Mouse (Mus musculus): ENCODE results near the gene Eng.

GRCm38 (mm10) chr2:32699680-32700079 lies 53.3 kb downstream of the Eng start:
- TF ChIP-seq POLR2A (IDR thresholded peaks at IDR 0.05; ENCODE audit: borderline replicate concordance, control insufficient read depth, low read depth, low read length) (no peak), CTCF (IDR thresholded peaks at IDR 0.05; ENCODE audit: control insufficient read depth, insufficient read depth, low read length) (no peak)
